7 mouse cellular contexts compared by ENCODE assay signal in the genomic region with DNA sequence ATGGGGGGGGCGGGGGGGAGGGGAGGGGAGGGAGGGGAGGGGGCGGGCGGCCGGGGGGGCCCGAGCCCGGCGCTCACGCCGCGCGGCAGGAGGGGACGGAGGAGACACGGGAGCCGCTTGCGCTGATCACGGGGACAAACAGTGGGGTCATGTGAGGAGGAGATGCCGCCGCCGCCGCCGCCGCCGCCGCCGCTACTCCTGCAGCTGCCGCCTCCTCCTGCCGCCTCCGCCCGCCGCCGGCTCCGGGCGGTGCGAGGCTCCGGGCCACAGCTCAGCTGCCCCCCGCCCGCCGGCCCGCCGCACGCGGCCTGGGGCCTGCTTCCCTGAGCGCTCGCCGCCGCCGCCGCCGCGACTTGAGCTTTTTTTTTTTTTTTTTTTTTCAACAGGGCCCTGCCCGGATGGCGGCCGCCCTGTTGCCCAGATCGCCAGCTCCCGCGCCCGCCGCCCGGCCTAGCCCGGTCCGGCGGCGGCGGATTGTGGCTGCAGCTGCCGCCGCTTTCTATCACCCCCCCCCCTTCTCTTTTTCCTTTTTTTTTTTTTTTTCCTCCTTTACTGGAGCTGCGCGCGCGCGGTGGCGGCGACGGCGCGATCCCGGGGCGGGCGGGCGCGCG. TPM values are rescaled to one million over a fixed set of nuclear protein-coding genes. Genes with fewer than 3 reads are reported as not detected.
DNase-seq lines count a peak whose midpoint lies in the region; ATAC-seq and TF ChIP-seq lines count a peak whose summit lies in the region.

Gene Usf2 (minus strand): TSS at position 48 of the 611 bp plus-strand sequence.

- H3K9me3 ChIP-seq in hindbrain, postnatal 0 days (ENCODE audit: low read length), result no peaks in the 10 kb centered on the region

- peaks cover 29% of the 10 kb centered on the region for H3K36me3 ChIP-seq in hindbrain, postnatal 0 days (ENCODE audit: insufficient read depth, low read length)

- H3K27ac ChIP-seq in hindbrain, postnatal 0 days, result peak within 1 kb of the TSS; percentile 98

- TF ChIP-seq CTCF in hindbrain, postnatal 0 days (IDR thresholded peaks at IDR 0.05; ENCODE audit: low read depth), result no peak

- ATAC-seq in common myeloid progenitor, adult 5-6 weeks (replicated peaks; ENCODE audit: low read depth, poor library complexity, severe bottlenecking), result peak; percentile 49
- ATAC-seq in hindbrain, postnatal 0 days, result peak; percentile 76

- peaks cover 15% of the 10 kb centered on the region for H3K4me1 ChIP-seq in hindbrain, postnatal 0 days (ENCODE audit: insufficient read depth, low read length)

- no peaks in the 10 kb centered on the region for H3K27me3 ChIP-seq in hindbrain, postnatal 0 days (ENCODE audit: insufficient read depth, low read length)

- peak; percentile 72 to 76 for DNase-seq in adrenal gland, adult 18-20 months (ENCODE audit: low spot score in 2 of 2)
- peak; percentile 54 to 73 for DNase-seq in gastrocnemius, adult 8-10 months (ENCODE audit: low spot score in 2 of 2)
- DNase-seq in hindbrain, postnatal 0 days (ENCODE audit: low spot score), result peak; percentile 91
- DNase-seq in left cerebral cortex, postnatal 25 days (ENCODE audit: low spot score in 2 of 2), result peak; percentile 83 to 84
- peak; percentile 81 for DNase-seq in mesoderm, embryonic 11.5 days (ENCODE audit: low read depth, low spot score)
- DNase-seq in skeletal muscle tissue, adult 2 months (ENCODE audit: low read depth, low spot score), result peak; percentile 84

- intact Hi-C loops in left cerebral cortex, postnatal 25 days (cut with DNase I), result loop anchor here (1.0 to 5.0 kb wide), 4 partner anchors 60 to 368 kb away; no protein-coding TSS in a partner anchor

- H3K4me3 ChIP-seq in hindbrain, postnatal 0 days (ENCODE audit: low read length), result peak within 1 kb of the TSS; percentile 74

- WGBS in hindbrain, postnatal 0 days, result 0% methylated on average over 25 of the region's 82 CpGs

- peak within 1 kb of the TSS; percentile 86 for H3K4me2 ChIP-seq in hindbrain, postnatal 0 days (ENCODE audit: low read depth, low read length)

- H3K9ac ChIP-seq in hindbrain, postnatal 0 days (replicated peaks; ENCODE audit: low read length), result peak within 1 kb of the TSS; percentile 98

RNA-seq across cellular contexts. Expression of gene Usf2, which starts in this region (rescaled TPM):
- 100 to 1,000 TPM; 104 to 122 TPM for total RNA-seq in adrenal gland, adult 18-20 months (2021)
- total RNA-seq in common myeloid progenitor, adult 5-6 weeks (2017), result 130 and 138 TPM in 2 replicates
- 10 to 100 TPM; 75.5 to 96.0 (median 89.5) TPM for total RNA-seq in gastrocnemius, adult 8-10 months (2022)
- total RNA-seq in hindbrain, postnatal 0 days (2014; rRNA removed), result 103 and 114 TPM in 2 replicates
- 27.1 and 28.0 TPM in 2 replicates for polyA plus RNA-seq in hindbrain, postnatal 0 days (2015; fragmentation: Nextera tagmentation; extraction: Ambion mirVana)
- 100 to 1,000 TPM; 139 to 144 TPM for total RNA-seq in left cerebral cortex, postnatal 25 days (2021)

Comparison
In these comparisons a context has a peak if more than half of its experiments do, and no peak if none do; other contexts are left out.
1. Peak in every context shown above with its lines: DNase-seq, ATAC-seq, H3K4me3 ChIP-seq and H3K27ac ChIP-seq.